Mouse (Mus musculus): ENCODE results near the gene Fstl4.

GRCm38 (mm10) chr11:53077641-53078040 lies 313.2 kb downstream of the Fstl4 start:
- TF ChIP-seq CTCF (IDR thresholded peaks at IDR 0.05; ENCODE audit: extremely low read depth, insufficient read length, insufficient replicate concordance, low read depth, low read length) (no peak), POLR2A (IDR thresholded peaks at IDR 0.05; ENCODE audit: low read depth, low read length) (no peak)
